In the genomic region with DNA sequence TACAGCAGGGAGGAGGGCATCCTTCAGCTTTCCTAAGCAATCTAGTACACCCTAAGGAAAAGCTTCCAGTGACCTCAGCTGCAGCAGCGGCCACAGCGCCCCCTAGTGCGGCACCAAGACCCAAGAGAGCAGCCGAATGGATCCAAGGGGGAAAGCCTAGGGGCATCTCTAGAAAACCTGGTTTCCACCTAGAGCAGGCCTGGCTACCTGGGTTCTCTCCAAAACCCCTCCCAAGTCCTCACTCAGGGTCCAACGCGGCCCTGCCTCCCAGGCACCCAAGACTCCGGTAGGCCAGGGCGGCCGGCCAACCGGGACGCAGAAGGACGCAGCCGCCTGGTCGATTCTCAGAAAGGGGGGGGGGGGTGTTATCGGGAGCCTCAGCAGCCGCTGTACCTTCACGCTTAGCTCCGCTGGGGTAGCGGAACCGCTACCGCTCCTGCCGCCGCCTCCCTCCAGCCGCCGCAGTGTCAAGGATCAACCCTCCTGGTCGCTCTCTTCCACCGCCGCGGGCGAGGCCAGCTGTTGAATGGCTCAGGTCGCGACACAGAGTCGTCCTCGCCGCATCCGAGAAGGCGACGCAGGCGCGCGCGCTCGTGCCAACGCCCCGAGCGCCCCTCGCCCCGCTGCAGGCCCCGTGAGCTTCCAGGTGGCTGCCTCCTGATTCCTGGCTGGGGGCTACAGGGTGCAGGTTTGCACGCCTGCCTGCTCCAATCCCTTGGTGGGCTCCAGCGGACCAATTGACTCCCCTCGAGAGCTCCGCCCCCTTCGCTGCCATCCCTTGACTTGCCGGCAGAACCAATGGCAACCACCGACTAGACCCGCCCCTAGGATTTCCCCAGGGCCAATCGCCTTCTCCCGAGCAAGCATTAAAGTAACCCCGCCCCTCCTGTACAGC, we compare ENCODE assay signal across 8 mouse cellular contexts. TPM values are rescaled to one million over a fixed set of nuclear protein-coding genes. Genes with fewer than 3 reads are reported as not detected.
A peak's percentile ranks its signal among the peaks of the same experiment; 100 is the strongest.
DNase-seq lines count a peak whose midpoint lies in the region; ATAC-seq lines count a peak whose summit lies in the region.

A gene (minus strand): TSS at position 739 of the 895 bp plus-strand sequence.

- no peaks in the 10 kb centered on the region for H3K27me3 ChIP-seq in hindbrain, embryonic 16.5 days (replicated peaks; ENCODE audit: control insufficient read depth, insufficient read depth, low read length)

- 18% methylated on average over 34 of the region's 60 CpGs for WGBS in hindbrain, embryonic 16.5 days

- peak; percentile 97 for ATAC-seq in hindbrain, embryonic 16.5 days

- no peaks in the 10 kb centered on the region for H3K9me3 ChIP-seq in hindbrain, embryonic 16.5 days (ENCODE audit: control insufficient read depth, low read length)

- peak; percentile 96 for DNase-seq in ZHBTc4 (ENCODE audit: low read depth, low spot score)
- DNase-seq in cerebellum, postnatal 4 days (ENCODE audit: low spot score in 2 of 2), result peak; percentile 45 to 74
- peak; percentile 76 for DNase-seq in gastrocnemius, adult 18-20 months (ENCODE audit: low spot score)
- DNase-seq in left cerebral cortex, adult 11 months (ENCODE audit: low spot score), result peak; percentile 70
- peak; percentile 91 for DNase-seq in lung, postnatal 36 days
- peak; percentile 85 for DNase-seq in retina, embryonic 14.5 days (ENCODE audit: low spot score)
- DNase-seq in thymus, postnatal 36 days, result peak; percentile 79 to 86

- H3K27ac ChIP-seq in hindbrain, embryonic 16.5 days (ENCODE audit: low read depth, low read length), result peak within 1 kb of the TSS; percentile 87

- H3K9ac ChIP-seq in hindbrain, embryonic 16.5 days (ENCODE audit: low read depth, low read length), result peak within 1 kb of the TSS; percentile 77

- H3K4me1 ChIP-seq in hindbrain, embryonic 16.5 days (ENCODE audit: control insufficient read depth, insufficient read depth, low read depth, low read length), result peaks cover 2% of the 10 kb centered on the region; the same call in 1 of the 2 replicates

- peak within 1 kb of the TSS; percentile 51 for H3K4me2 ChIP-seq in hindbrain, embryonic 16.5 days (ENCODE audit: low read length)

- H3K36me3 ChIP-seq in hindbrain, embryonic 16.5 days (ENCODE audit: control insufficient read depth, insufficient read depth, low read length), result no peaks in the 10 kb centered on the region

- peak within 1 kb of the TSS; percentile 62 for H3K4me3 ChIP-seq in hindbrain, embryonic 16.5 days (ENCODE audit: low read length)

RNA-seq across cellular contexts. Expression of the gene that starts here (rescaled TPM):
- 1 to 10 TPM; 1.8 to 1.9 TPM for total RNA-seq in gastrocnemius, adult 18-20 months (2021)
- polyA plus RNA-seq in hindbrain, embryonic 16.5 days (2015; fragmentation: Nextera tagmentation; extraction: Ambion mirVana), result 5.4 and 5.8 TPM in 2 replicates

Comparison
In these comparisons a context has a peak if more than half of its experiments do, and no peak if none do; other contexts are left out.
1. Peak in every context shown above with its lines: DNase-seq, ATAC-seq, H3K4me3 ChIP-seq and H3K27ac ChIP-seq.